Mouse (Mus musculus) embryonic facial prominence, embryonic 11.5 days (tissue): ENCODE measurements around the gene Chpt1. TPM values are rescaled to one million over a fixed set of nuclear protein-coding genes. Genes with fewer than 3 reads are reported as not detected.
"Not testable (repeated sequence)": the region's sequence is repeated elsewhere in the genome, so short reads cannot be mapped to it uniquely, and the experiment has no call there.

Experiments
- ATAC-seq: fragments of 200-750 bp; cut with Nextera tagmentation; replicated peaks from 2 replicates; pipeline ENCODE4 v1.8.0; 2017; ENCODE audit warnings: low read depth; ENCODE audit not compliant: insufficient number of reproducible peaks, low FRiP score, low TSS enrichment
- DNase-seq: peaks from one replicate; pipeline ENCODE4 v3.0.0-alpha.2; 2015; ENCODE audit warnings: low spot score
- H3K27ac ChIP-seq: fragments of 300-500 bp; sonication (generic); replicated peaks from 2 replicates; pipeline ENCODE4 v1.5.1; 2014; ENCODE audit warnings: mild to moderate bottlenecking, low read depth, low read length, control low read depth
- H3K27me3 ChIP-seq: fragments of 300-500 bp; sonication (generic); 2 replicates; pipeline ENCODE4 v1.6.1; 2014; ENCODE audit warnings: mild to moderate bottlenecking, low read length, moderate library complexity, mixed read lengths; ENCODE audit not compliant: control insufficient read depth, insufficient read depth
- H3K36me3 ChIP-seq: fragments of 300-500 bp; sonication (generic); replicated peaks from 2 replicates; pipeline ENCODE4 v1.6.1; 2014; ENCODE audit warnings: low read depth, mild to moderate bottlenecking, low read length, moderate library complexity, mixed read lengths; ENCODE audit not compliant: control insufficient read depth, insufficient read depth
- H3K4me1 ChIP-seq: fragments of 300-500 bp; sonication (generic); 2 replicates; pipeline ENCODE4 v1.6.1; 2014; ENCODE audit warnings: low read length, mixed read lengths; ENCODE audit not compliant: control insufficient read depth, insufficient read depth
- H3K4me2 ChIP-seq: fragments of 300-500 bp; sonication (generic); 2 replicates; pipeline ENCODE4 v1.6.1; 2014; ENCODE audit warnings: low read depth, mild to moderate bottlenecking, control low read depth, low read length, moderate library complexity
- H3K4me3 ChIP-seq: fragments of 300-500 bp; sonication (generic); 2 replicates; pipeline ENCODE4 v1.5.1; 2014; ENCODE audit warnings: low read depth, low read length, control low read depth
- H3K9ac ChIP-seq: fragments of 300-500 bp; sonication (generic); replicated peaks from 2 replicates; pipeline ENCODE4 v1.6.1; 2014; ENCODE audit warnings: mild to moderate bottlenecking, control low read depth, low read length
- H3K9me3 ChIP-seq: fragments of 300-500 bp; sonication (generic); replicated peaks from 2 replicates; pipeline ENCODE4 v1.6.1; 2016; ENCODE audit warnings: mild to moderate bottlenecking, low read length, inconsistent platforms, mixed read lengths; ENCODE audit not compliant: control insufficient read depth
- WGBS: fragments of 180-500 bp; shearing (Covaris S2); extraction: QIAGEN DNeasy Blood & Tissue Kit; methylation state at CpG from one replicate; pipeline ENCODE4 v1.1.7; 2014; 5-methylcytosine and 5-hydroxymethylcytosine counted together
- polyA plus RNA-seq: library from polyadenylated mRNA; unstranded; fragments of >200 nt; fragmentation: Nextera tagmentation; extraction: Ambion mirVana; gene quantifications from 2 replicates; pipeline ENCODE4 v1.2.1, GENCODE M21; 2014

Chpt1 gene
- polyA plus RNA-seq, 1 experiment from 2014 or later, result 27.9 TPM

DNA sequence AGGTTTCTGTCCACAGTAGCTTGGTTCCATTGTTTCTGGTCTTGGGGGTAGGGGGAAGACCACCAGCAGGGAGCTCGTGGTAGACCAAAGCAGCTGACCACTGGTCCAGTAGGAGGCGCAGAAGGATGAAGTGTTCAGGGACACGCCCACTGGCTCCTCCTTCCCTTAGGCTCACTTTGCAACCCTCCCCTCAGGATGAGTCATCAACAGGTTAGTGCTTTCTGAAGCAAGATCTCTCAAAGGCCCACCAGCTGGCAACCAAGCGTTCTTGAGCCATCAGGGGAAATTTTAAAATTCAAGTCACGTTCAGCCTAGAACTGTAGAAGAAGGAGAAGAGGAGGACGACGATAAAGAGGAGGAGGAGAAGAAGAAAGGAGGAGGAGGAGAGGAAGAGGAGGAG lies 12.2 kb downstream of the Chpt1 start:
- Histone ChIP-seq H3K27me3 (no peaks in the 10 kb centered on the region), H3K36me3 (no peaks in the 10 kb centered on the region), H3K27ac (no peak overlapping the region), H3K9me3 (no peaks in the 10 kb centered on the region), H3K4me2 (no peak overlapping the region), H3K4me1 (no peaks in the 10 kb centered on the region; the same call in 1 of the 2 replicates), H3K9ac (no peak overlapping the region), H3K4me3 (no peak overlapping the region)
- ATAC-seq (no peak), DNase-seq (no peak)
- WGBS, result 60% methylated on average over 7 of the region's 7 CpGs

DNA sequence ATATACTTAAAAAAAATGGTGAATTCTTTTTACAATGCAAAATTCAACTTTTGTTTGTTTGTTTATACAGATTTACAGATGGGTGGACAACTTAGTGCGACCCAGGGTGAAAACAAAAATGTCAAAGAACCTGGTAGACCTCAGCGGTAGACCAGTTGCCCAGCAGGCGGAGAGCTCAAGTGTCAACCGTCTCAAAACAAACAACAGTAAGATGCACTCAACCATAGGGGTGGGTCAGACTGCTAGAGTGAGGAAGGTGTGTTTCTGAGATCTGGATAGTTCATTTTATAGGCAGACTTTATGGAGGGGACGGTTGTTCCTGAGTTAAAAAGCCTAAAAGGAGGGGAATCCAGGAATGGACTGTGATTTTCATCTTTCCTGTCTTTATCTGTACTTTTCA lies 15.2 kb downstream of the Chpt1 start:
- no peak overlapping the region for H3K4me3 ChIP-seq
- H3K4me2 ChIP-seq, result no peak overlapping the region
- H3K27me3 ChIP-seq, result no peaks in the 10 kb centered on the region
- no peaks in the 10 kb centered on the region for H3K9me3 ChIP-seq
- H3K27ac ChIP-seq, result no peak overlapping the region
- ATAC-seq, result no peak
- no peak for DNase-seq
- H3K9ac ChIP-seq, result no peak overlapping the region
- H3K4me1 ChIP-seq, result no peaks in the 10 kb centered on the region
- WGBS, result 83% methylated on average over 5 of the region's 5 CpGs
- no peaks in the 10 kb centered on the region for H3K36me3 ChIP-seq

DNA sequence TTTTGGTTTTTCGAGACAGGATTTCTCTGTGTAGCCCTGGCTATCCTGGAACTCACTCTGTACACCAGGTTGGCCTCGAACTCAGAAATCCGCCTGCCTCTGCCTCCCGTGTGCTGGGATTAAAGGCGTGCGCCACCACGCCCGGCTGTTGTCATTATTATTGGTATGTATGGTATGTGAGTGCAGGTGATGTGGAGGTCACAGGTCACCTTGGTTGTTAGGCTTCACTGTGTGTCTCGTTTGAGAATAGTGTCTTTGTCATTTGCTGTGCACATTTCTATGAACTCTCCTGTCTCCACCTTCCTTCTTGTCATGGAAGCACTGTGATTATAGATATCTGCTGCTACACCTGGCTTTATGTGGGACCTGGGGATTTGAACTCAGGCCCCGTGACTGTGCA lies 21.0 kb downstream of the Chpt1 start:
- H3K9me3 ChIP-seq, ATAC-seq, H3K4me3 ChIP-seq, H3K4me1 ChIP-seq, H3K27me3 ChIP-seq, H3K27ac ChIP-seq, H3K9ac ChIP-seq, H3K4me2 ChIP-seq, H3K36me3 ChIP-seq, DNase-seq: not testable (repeated sequence)
- 86% methylated on average over 10 of the region's 10 CpGs for WGBS

DNA sequence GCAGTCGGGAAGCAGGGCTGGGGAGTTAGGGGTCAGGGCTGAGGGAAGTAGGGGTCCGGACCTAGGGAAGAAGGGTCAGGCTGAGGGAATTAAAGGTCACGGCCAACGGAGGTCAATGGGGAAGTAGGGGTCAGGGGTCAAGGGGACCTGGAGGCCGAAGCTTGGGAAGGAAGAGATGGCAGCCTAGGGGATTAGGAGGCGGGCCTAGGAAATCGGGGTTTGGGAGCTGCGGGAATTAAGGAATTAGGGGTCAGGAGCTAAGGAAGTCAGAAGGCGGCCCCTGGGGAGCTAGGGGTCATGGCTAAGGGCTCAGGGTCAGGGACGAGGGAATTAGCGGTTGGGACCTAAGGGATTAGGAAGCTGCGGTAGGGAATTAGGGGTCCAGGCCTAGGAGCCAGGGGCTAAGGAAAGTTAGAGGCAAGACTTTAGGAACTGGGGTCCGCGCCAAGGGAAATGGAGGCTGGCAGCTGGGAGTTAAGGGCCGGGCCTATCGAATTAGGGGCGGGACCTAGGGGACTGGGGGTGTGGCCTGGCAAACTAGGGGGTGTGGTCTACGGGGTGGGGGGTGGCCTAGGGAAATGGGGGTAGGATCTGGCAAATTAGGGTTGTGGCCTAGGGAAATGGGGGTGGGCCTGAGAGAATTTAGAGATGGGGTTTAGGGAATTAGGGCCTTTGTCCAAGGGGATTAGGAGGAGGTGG lies 43.6 kb downstream of the Chpt1 start:
- no peak overlapping the region for H3K4me2 ChIP-seq
- DNase-seq (no peak), ATAC-seq (no peak)
- no peaks in the 10 kb centered on the region for H3K36me3 ChIP-seq
- no peak overlapping the region for H3K27ac ChIP-seq
- WGBS, result 63% methylated on average over 18 of the region's 18 CpGs
- no peak overlapping the region for H3K4me3 ChIP-seq
- no peaks in the 10 kb centered on the region for H3K27me3 ChIP-seq
- no peaks in the 10 kb centered on the region for H3K9me3 ChIP-seq
- no peak overlapping the region for H3K9ac ChIP-seq
- no peaks in the 10 kb centered on the region for H3K4me1 ChIP-seq

DNA sequence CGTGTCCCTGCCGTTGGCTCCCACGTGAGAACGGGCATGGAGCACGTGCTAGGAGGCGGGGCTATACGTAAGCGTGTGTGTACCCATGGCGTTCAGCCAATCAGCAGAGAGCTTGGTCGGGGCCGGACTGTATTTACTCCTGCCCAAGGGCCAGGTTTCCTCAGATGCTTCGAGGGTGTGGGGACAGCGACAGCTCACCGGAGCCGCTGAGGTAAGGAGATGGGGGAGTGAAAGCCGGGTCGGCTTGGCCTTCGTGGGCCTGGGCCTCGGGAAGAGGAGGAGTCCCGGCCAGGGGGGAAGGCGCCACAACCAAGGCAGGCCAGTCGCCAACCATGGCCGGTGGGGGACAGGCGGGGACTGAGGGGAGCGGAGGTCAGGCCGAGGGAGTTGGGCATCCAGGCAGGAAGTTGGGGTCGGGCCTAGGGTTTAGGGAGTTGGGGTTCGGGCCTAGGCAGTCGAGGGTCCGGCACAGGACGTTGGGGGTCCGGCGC lies 44.3 kb downstream of the Chpt1 start, which contains the start of gene Sycp3:
Gene Sycp3, plus strand, starts transcription at position 68 of the 491 bp plus-strand sequence.
- H3K4me2 ChIP-seq, result no peak within 1 kb of the TSS
- no peaks in the 10 kb centered on the region for H3K27me3 ChIP-seq
- 80% methylated on average over 33 of the region's 33 CpGs for WGBS
- no peak within 1 kb of the TSS for H3K9ac ChIP-seq
- ATAC-seq (0 out of 2 replicates have a peak, but pooled peaks have one; percentile 18), DNase-seq (no peak)
- no peaks in the 10 kb centered on the region for H3K4me1 ChIP-seq
- no peak within 1 kb of the TSS for H3K27ac ChIP-seq
- no peaks in the 10 kb centered on the region for H3K9me3 ChIP-seq
- H3K4me3 ChIP-seq, result no peak within 1 kb of the TSS
- no peaks in the 10 kb centered on the region for H3K36me3 ChIP-seq

DNA sequence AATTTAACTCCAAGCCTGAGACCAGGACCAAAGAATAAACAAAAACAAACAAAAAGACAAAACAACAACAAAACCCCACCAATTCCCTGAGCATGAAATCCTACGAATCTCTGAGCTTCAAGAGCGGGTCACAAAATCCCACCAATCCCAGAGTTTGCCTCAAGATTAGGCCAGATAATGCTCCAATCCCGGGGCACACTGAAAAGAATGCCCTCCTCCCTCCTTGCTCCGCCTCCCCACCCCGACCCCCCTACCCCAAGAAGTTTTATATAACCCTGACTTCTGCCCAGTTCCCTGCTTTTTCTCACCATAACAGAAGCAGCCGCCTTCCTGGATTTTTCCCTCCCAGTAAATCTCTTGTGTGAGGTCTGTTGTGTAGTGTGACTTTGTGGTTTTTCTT lies 46.1 kb downstream of the Chpt1 start:
- WGBS, result 47% methylated on average over 6 of the region's 6 CpGs
- no peak overlapping the region for H3K27ac ChIP-seq
- H3K27me3 ChIP-seq, result no peaks in the 10 kb centered on the region
- H3K9me3 ChIP-seq, result no peaks in the 10 kb centered on the region
- ATAC-seq (no peak), DNase-seq (no peak)
- no peak overlapping the region for H3K9ac ChIP-seq
- no peaks in the 10 kb centered on the region for H3K4me1 ChIP-seq
- H3K4me2 ChIP-seq, result no peak overlapping the region
- no peak overlapping the region for H3K4me3 ChIP-seq
- H3K36me3 ChIP-seq, result no peaks in the 10 kb centered on the region

DNA sequence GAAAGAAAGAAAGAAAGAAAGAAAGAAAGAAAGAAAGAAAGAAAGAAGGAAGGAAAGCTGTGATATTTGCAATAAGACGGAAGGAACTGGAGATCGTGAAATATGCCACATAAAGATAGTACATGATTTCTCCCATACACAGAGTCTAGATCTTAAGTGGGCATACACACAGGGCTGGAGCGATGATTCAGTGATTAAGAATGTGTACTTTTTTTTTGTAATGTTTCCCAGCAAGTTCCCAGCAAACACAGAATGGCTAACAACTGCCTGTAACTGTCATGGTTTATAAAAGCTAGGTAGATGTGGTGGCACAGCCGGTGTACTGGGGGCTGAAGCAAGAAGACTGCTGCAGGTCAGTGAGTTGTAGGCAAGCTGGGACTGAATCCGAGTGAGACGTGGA lies 51.9 kb downstream of the Chpt1 start:
- Histone ChIP-seq H3K9ac (no peak overlapping the region), H3K27ac (no peak overlapping the region), H3K4me1 (no peaks in the 10 kb centered on the region), H3K4me3 (no peak overlapping the region), H3K4me2 (no peak overlapping the region), H3K27me3 (no peaks in the 10 kb centered on the region), H3K36me3 (no peaks in the 10 kb centered on the region), H3K9me3 (no peaks in the 10 kb centered on the region)
- ATAC-seq, result no peak
- no peak for DNase-seq
- WGBS, result 89% methylated on average over 6 of the region's 6 CpGs

DNA sequence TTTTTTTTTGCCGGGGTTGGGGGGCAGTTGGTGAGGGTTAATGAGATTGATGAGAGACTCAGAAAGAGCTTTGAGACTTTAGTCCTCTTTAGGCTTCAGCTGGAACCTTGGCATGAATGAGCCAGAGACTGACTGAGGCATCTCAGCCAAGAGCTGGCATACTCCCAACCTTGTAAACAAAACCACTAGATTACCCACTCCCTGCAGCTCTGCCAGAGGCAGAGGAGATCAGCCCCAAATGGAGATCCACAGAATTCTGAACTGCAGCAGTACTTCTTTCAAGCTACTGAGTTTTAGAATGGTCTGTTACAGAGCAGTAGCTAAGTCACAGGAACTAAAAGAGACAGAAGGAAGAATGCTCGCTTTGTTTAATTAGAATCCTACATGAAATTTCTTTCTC lies 52.7 kb downstream of the Chpt1 start:
- no peaks in the 10 kb centered on the region for H3K36me3 ChIP-seq
- no peak for ATAC-seq
- H3K4me1 ChIP-seq, result no peaks in the 10 kb centered on the region
- H3K9ac ChIP-seq, result no peak overlapping the region
- WGBS, result 86% methylated on average over 2 of the region's 2 CpGs
- no peak overlapping the region for H3K4me2 ChIP-seq
- H3K27me3 ChIP-seq, result no peaks in the 10 kb centered on the region
- no peaks in the 10 kb centered on the region for H3K9me3 ChIP-seq
- H3K4me3 ChIP-seq, result no peak overlapping the region
- DNase-seq, result no peak
- no peak overlapping the region for H3K27ac ChIP-seq
